Mouse (Mus musculus) cortical plate, adult 2 months (tissue): ENCODE results near the gene Dyrk3.

Source experiments
- CTCF ChIP-seq: fragments of 200-500 bp; IDR thresholded peaks from 2 replicates; pipeline ENCODE4 v1.5.1; 2011; ENCODE audit warnings: mild to moderate bottlenecking, control low read depth, low read length; ENCODE audit not compliant: insufficient read depth; ENCODE audit errors: extremely low read depth
- POLR2A ChIP-seq: fragments of 200-500 bp; IDR thresholded peaks from 2 replicates; pipeline ENCODE4 v1.6.1; 2011; ENCODE audit warnings: mild to moderate bottlenecking, low read length, control low read depth; ENCODE audit not compliant: insufficient read depth; ENCODE audit errors: extremely low read depth

- TF ChIP-seq POLR2A, result no peak
- no peak for TF ChIP-seq CTCF
These were observed 30.4 kb downstream of the Dyrk3 start for GRCm38 (mm10) chr1:131107575-131108308.
